Mouse (Mus musculus): Measurements from ENCODE around the gene Kcnj6. TPM values are rescaled to one million over a fixed set of nuclear protein-coding genes. Genes with fewer than 3 reads are reported as not detected.

Kcnj6 gene
- not detected in 2 replicates for polyA plus RNA-seq (2012)

GRCm38 (mm10) chr16:94997340-94997849, at the start of gene Kcnj6:
Gene Kcnj6 (minus strand): TSS chr16:94997701.
- TF ChIP-seq GATA1 (IDR thresholded peaks at IDR 0.05; ENCODE audit: low read length): no peak

DNA sequence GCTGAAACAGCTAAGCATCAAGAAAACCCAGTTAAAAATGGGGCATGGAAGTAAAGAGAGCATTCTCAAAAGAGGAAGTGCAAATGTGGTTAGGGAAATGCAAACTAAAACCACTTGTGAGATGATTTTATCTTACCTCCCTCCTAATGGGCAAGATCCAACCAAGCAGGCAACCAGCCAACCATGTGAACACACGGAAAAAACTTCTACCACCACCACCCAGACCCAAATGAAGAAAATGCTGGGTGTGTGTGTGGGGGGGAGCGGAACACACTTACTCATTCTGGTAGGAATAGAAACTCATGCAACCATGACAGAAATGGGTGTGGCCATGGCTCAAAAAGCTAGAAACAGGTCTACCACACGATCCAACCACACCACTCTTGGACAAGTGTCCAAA, 12.4 kb upstream of the Kcnj6 start:
- TF ChIP-seq GATA1 (IDR thresholded peaks at IDR 0.05; ENCODE audit: low read length): no peak

- TF ChIP-seq GATA1 (IDR thresholded peaks at IDR 0.05; ENCODE audit: low read length): no peak
Observed at GRCm38 (mm10) chr16:95004599-95004998, 7.1 kb upstream of the Kcnj6 start.

- TF ChIP-seq GATA1 (IDR thresholded peaks at IDR 0.05; ENCODE audit: low read length): no peak
Observed at GRCm38 (mm10) chr16:94999551-94999950, 2.0 kb upstream of the Kcnj6 start.

GRCm38 (mm10) chr16:94999019-94999418, 1.5 kb upstream of the Kcnj6 start:
- TF ChIP-seq GATA1 (IDR thresholded peaks at IDR 0.05; ENCODE audit: low read length): no peak

DNA sequence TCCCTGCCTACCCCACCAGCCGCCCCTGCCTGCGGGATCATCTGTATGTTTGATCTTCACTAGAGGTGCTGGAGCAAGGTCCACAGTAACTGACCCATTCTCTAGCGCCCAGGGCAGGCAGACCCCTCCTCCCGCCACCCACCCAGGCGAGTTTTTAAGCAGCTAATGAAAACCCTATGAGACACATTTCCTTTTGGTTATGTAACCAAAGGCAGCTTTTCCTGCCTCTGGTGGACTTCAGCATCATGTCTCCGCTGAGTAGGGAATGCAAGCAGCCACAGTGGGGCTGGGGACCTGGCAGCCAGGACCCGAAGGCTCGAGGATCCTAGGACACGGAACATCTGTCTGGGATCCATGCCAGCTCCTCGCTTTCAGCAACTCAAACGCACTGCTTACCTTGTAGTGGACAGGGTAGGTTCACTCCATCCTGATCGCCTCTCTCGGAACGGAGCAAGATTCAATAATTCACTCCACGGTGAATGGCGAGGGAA, 665 bp downstream of the Kcnj6 start:
- TF ChIP-seq GATA1 (IDR thresholded peaks at IDR 0.05; ENCODE audit: low read length): no peak

DNA sequence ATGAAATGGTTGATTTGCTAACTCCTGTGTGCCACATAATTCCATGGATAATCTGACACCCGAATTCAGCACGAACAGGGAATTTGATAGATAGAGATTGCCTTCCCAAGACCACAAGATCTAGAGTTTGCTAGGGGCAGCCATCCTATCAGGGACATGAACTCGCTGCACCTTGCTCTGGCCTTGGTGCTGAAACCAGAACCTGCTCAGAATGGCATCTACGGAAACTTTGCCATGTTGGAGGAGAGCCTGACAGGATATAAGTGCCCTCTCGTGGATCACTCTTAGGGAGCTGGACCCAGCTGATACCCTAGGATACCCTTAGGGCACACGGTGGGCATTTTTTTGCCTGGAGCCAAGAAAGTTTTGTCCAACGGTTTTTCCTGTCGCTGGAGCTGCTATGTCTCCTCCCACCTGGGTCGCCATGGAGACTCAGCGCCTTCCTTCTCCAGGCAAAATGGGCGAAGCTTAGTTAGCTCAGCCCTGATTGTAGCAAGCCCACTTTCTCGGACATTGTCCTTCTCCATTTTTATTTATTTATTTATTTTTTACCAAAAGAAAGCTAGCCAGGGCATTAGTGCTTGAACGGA, 1.9 kb downstream of the Kcnj6 start:
- no peak for TF ChIP-seq GATA1 (IDR thresholded peaks at IDR 0.05; ENCODE audit: low read length)

DNA sequence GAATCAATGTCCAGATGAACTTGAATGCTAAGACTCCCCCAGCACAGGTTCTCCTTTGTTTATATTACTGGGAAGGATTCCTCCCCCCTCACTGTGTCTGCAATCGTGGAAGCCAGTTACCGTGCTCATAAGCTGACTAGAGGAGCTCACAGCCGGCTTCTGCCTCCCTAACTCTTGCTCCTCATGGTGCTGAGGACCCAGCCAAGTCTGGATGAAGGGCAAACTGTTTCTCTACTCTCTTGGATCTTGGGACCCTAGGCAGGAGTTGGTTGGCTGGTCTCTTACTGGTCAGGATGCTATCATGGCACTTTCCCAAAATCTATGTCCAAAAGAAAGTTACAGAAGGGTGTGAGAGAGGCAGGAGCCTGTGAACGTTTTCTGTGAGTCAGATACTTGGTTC, 2.6 kb downstream of the Kcnj6 start:
- no peak for TF ChIP-seq GATA1 (IDR thresholded peaks at IDR 0.05; ENCODE audit: low read length)

DNA sequence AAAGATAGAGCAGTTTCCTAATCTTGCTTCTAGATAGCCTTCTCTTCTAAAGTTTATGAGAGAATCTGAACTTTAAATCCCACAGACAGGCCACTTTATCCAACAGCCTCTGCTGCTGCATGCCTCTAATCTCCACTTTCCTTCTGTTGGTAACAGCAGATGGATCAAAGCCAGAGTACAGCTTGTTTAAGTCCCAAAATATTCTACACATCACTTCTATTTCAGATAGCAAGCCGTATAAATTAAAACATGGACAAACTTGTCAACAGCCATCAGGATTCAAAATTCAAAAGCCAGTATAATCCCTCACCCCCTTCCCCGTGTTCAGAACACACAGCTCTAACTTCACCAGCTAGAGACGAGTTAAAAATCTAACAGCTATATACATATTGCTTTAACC, 3.4 kb downstream of the Kcnj6 start:
- TF ChIP-seq GATA1 (IDR thresholded peaks at IDR 0.05; ENCODE audit: low read length): no peak

DNA sequence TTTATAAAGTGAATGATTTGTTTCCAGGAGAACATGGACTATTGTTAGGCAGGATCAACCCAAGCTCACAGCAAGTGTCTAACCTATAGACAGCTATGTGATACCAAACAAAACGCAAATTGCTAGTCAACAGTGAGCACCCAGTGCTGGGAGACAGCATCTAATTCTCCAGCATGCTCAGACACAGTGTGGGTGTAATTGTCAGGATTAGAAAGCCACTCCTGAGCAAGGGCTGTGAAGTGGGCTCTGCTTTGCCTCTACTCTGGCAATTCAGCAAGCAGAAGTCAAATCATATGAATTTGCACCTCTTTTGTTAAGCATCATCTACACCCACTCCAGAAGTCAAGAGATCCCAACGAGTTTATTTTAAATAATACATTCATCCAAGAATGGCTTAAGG, 7.4 kb downstream of the Kcnj6 start:
- no peak for TF ChIP-seq GATA1 (IDR thresholded peaks at IDR 0.05; ENCODE audit: low read length)

GRCm38 (mm10) chr16:94986731-94987130, 10.8 kb downstream of the Kcnj6 start:
- no peak for TF ChIP-seq GATA1 (IDR thresholded peaks at IDR 0.05; ENCODE audit: low read length)

DNA sequence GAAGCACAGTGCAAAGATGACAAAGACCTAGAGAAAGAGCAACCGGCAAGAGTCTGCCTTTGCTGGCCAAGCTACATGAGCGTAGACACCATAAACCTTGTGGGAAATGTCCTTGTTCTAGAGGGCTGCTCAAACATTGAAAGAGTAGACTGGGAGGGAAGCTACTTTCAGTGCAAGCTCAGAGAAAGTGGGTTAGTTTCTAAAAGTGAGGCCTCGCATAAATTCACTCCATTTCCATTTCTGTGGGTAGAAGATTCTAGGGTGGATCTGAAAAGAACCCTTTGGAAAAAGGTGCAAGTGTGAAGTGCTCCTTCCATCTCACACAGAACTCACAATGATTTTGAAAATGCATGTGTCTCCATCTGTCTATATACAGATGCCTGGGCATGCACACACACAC, 13.2 kb downstream of the Kcnj6 start:
- no peak for TF ChIP-seq GATA1 (IDR thresholded peaks at IDR 0.05; ENCODE audit: low read length)

GRCm38 (mm10) chr16:94980374-94980773, 17.1 kb downstream of the Kcnj6 start:
- TF ChIP-seq GATA1 (IDR thresholded peaks at IDR 0.05; ENCODE audit: low read length): no peak

DNA sequence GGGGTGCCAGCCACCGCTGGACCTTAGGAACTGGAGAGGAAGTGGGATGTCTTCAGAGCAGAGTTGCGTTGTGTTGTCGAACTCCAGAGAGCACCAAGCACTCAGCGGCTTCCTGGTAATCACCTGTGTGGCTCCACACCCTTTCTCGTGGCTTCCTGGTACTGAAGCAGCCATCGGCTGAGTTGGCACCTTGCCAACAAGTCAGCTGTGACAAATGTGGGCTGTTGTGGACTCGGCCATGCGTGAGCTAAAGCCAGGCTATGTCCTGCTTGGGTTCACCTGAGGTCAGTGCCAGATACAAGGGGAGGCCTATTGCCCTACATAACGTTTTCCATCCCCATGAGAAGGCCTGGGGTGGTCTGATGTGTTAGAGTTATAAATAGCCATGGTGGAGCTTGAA, 18.0 kb downstream of the Kcnj6 start:
- no peak for TF ChIP-seq GATA1 (IDR thresholded peaks at IDR 0.05; ENCODE audit: low read length)

GRCm38 (mm10) chr16:94972080-94972855, 25.2 kb downstream of the Kcnj6 start:
- no peak for TF ChIP-seq GATA1 (IDR thresholded peaks at IDR 0.05; ENCODE audit: low read length)

- TF ChIP-seq GATA1 (IDR thresholded peaks at IDR 0.05; ENCODE audit: low read length): no peak
Observed at GRCm38 (mm10) chr16:94968941-94969340, 28.6 kb downstream of the Kcnj6 start.

DNA sequence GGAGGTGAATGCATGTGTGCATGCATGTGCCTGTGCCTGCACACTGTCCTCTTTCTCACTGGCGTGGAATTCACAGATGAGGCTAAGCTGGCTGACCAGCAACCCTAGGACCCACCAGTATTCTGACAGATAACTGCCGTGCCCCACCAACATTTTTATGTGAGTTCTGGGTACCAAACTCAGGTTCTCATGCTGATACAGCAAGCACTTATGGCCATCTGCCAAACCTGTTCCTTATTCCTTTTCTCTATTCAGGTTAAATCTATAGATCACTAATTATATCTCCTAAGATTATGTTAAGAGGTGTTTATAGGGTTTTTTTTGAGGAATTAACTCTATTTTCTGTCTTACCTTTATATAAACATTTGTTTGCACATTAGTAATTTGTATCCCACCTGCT, 29.0 kb downstream of the Kcnj6 start:
- TF ChIP-seq GATA1 (IDR thresholded peaks at IDR 0.05; ENCODE audit: low read length): no peak

Measured in G1E-ER4 (cell line).